Mouse (Mus musculus) left cerebral cortex, adult 2 months (tissue): ENCODE data around the gene Gabbr2. TPM values are rescaled to one million over a fixed set of nuclear protein-coding genes. Genes with fewer than 3 reads are reported as not detected.

Experiments used
- DNase-seq, 2 experiments: peaks; one replicate each; pipeline ENCODE4 v3.0.0; 2021 to 2022; ENCODE audit warnings: low spot score in 2 of 2, mixed read lengths in 1 of 2; ENCODE audit errors: extremely low spot score in 1 of 2
- H3K27ac ChIP-seq: fragments of 200-600 bp; 2 replicates; pipeline ENCODE4 v1.8.1; 2022
- H3K4me3 ChIP-seq: fragments of 200-600 bp; 2 replicates; pipeline ENCODE4 v1.8.1; 2022
- CTCF ChIP-seq: fragments of 200-600 bp; IDR thresholded peaks from 2 replicates; pipeline ENCODE4 v1.8.1; 2022; ENCODE audit warnings: antibody characterized with exemption, mild to moderate bottlenecking, moderate library complexity
- intact Hi-C: fragments of 180-260 bp; cut with DNase I; formaldehyde crosslinking; loops from one replicate; pipeline ENCODE4 v1.15.1; 2025
- total RNA-seq, 2 experiments: library from RNA; stranded (reverse); gene quantifications; 2 replicates each; pipeline ENCODE4 v1.2.3; 2021

Gene Gabbr2
- total RNA-seq, 2 experiments from 2014 or later, result 258 to 266 TPM

DNA sequence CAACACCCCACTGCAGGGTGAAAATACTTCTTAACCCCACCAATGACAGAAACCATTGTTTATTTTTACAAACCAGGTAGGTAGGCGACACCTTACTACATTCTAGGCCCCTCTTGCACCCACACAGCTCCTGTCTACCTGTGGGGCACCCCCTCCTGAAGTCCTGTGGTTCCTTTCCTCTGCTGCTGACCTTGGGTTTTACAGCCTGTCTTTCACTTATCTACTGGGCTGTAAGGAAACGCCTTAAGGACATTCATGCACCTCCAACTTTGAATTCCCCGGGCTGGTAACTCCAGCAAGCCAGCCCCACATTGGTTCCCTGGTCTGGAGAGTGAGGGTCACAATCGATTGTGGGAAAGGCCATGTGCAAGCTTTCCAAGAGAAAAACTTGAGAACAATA is 34.7 kb downstream of the Gabbr2 start:
- TF ChIP-seq CTCF, result no peak
- intact Hi-C loops, result no loop called here
- DNase-seq, result no peak
- Histone ChIP-seq H3K4me3 (no peak overlapping the region), H3K27ac (no peak overlapping the region)

DNA sequence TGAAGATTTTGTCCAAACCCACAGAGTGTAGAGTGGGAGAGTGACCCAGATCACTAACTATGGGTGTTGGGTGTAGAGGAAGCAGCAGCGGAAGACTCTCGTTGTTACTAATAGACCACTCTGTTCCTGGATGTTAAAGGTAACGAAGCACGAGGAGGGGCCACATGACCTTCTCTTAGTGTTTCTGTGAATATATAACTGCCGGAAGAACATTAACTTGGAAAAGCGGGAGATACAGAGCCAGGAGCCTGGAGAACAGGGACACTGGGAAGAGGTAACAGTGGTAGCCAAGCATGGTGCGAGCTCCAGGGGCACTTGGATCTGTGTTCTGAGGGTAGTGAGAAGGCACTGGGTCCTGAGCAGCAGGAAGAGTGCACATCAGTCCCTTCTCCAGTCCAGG is 38.7 kb downstream of the Gabbr2 start:
- DNase-seq, result no peak
- intact Hi-C loops, result no loop called here
- H3K27ac ChIP-seq, result no peak overlapping the region
- no peak for TF ChIP-seq CTCF
- no peak overlapping the region for H3K4me3 ChIP-seq

DNA sequence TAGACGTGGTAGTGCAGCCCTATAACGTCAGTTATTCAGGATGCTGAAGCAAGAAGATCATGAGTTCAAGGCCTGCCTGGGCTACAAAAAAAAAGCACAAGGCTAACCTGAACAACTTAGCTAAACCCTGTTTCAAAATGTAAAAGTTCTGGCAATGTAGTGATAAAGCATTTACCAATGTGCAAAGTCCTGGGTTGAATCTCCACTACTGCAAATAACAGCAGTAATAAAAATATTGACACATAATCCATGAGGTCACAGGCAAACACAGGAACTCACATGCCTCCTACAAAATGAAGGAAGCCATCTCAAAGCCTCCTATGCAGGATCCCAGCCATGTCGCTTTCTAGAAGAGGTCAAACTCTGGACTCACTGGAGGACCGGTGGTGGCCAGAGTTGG is 39.1 kb downstream of the Gabbr2 start:
- intact Hi-C loops, result no loop called here
- TF ChIP-seq CTCF, result no peak
- DNase-seq, result no peak
- H3K27ac ChIP-seq, result no peak overlapping the region
- no peak overlapping the region for H3K4me3 ChIP-seq

DNA sequence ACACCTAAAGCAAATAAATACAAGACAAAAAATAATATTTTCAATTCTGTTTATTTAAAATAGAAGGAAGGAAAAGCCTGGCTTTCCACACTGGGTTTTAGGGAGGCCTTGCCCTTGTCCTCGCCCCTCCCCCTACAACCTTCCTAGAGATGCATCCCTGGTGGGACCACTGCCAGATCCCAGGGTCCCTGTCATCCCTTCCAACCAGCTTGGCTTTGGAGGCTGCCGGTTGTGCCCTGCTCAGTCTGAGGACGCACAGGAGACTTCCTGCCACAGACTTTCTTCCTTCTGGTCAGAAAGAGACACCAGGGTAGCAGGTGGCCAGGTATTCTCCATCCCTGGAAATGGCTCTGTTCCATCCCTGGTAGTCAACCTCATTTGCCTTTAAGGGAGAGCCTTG is 57.4 kb downstream of the Gabbr2 start:
- Histone ChIP-seq H3K4me3 (no peak overlapping the region), H3K27ac (no peak overlapping the region)
- DNase-seq, result no peak
- intact Hi-C loops, result no loop called here
- TF ChIP-seq CTCF, result no peak

DNA sequence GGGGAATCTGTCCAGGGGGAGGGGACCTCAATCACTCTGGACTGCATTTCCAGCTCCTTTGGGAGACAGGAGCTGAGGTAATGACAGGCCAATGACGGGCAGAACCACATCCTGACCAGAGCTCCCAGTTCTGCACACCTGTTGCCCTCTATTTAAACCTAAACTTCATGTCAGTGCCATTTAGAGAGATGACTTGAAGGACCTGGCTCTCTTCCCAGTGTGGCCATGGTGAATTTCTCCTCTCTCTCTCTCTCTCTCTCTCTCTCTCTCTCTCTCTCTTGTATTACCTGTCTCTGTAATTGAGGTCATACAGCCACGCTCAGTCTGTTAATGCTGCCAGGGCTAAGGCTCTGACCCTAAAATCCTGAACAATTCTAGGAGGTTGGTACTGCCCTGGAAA is 58.1 kb downstream of the Gabbr2 start:
- H3K27ac ChIP-seq, result no peak overlapping the region
- H3K4me3 ChIP-seq, result no peak overlapping the region
- intact Hi-C loops, result no loop called here
- DNase-seq, result no peak
- no peak for TF ChIP-seq CTCF

- Histone ChIP-seq H3K27ac (no peak overlapping the region), H3K4me3 (no peak overlapping the region)
- intact Hi-C loops, result no loop called here
- DNase-seq, result no peak
- no peak for TF ChIP-seq CTCF
Observed at GRCm38 (mm10) chr4:46931706-46932397, 59.8 kb downstream of the Gabbr2 start.

DNA sequence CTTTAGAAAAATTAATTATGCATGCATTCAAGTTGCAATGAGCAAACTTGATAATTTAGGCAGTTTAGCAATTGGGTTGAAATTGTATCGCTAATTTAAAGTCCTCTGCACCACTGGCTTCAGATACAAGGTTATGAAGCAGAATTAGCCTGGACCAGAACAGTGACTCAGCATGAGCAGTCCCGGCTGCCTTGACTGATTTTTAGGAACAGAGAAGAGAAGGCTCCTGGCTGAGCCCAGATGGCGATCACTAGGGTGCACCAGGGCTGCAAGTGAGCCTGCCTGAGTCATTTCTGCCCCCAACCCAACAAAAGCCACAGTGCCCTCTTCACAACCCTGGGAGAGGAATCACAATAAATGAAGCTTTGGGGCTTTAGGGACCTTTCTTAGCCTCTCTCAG is 63.6 kb downstream of the Gabbr2 start:
- no peak for DNase-seq
- no peak for TF ChIP-seq CTCF
- Histone ChIP-seq H3K4me3 (no peak overlapping the region), H3K27ac (peak overlapping the region; percentile 62)
- intact Hi-C loops, result no loop called here

DNA sequence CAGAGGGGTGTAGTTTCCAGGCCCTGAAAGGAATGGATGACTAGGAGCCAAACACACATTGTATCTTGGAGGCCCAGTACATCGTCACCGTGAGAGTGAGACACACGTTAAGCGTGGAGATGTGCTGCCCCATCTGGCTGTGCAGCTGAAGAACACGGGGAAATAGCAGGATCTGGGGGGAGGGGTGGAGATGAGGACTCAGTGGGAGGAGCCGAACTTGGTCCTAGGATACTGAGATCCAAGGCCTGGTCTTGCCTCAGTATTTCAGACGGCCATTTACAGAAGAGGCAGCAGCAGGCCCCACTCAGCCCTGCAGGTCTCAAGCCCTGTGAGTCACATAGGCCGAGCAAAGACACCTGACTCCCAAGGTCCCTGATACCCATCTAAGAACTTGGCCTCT is 72.5 kb downstream of the Gabbr2 start:
- Histone ChIP-seq H3K4me3 (no peak overlapping the region), H3K27ac (peak overlapping the region; percentile 66)
- peak; percentile 46 to 56 for DNase-seq
- intact Hi-C loops, result no loop called here
- peak; percentile 29 for TF ChIP-seq CTCF

DNA sequence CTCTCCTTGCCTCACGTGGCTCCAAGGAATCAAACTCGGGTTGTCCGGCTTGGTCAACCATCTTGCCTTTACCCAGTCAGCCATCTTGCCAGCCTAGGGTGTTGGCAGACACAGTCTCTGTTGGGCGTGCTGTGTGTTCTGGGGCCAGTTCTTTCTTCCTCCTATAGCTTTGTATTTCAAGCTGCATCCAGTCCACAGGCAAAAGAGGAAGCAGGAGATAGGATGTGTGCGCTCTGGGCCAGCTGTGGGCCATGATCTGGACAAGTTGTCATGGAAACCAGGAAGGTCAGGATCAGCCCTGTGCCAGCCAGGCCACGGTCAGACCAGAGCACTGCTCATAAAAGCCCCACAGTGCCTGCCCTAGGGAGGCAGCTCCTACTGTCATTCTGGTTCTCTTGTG is 74.9 kb downstream of the Gabbr2 start:
- intact Hi-C loops, result no loop called here
- TF ChIP-seq CTCF, result no peak
- no peak overlapping the region for H3K4me3 ChIP-seq
- H3K27ac ChIP-seq, result no peak overlapping the region
- no peak for DNase-seq

DNA sequence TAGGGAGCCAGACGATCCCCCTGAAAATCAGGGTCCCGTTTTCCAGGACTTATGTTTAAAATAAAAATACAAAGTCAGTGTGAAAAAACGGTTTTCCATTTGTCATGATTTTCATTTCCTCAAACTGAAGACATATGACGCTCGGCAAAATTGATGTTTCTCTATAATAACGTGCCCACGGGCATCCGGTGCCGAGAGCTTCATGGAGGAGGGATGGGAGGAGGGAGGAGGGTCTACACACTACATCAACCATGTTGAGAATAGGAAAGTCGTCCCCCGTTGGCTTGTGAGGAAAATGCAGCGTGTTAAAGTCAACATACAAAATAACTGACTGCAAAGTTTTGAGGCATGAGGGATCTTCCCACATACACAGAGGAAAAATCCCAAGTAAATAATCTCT is 75.7 kb downstream of the Gabbr2 start:
- intact Hi-C loops, result no loop called here
- Histone ChIP-seq H3K4me3 (no peak overlapping the region), H3K27ac (no peak overlapping the region)
- DNase-seq, result no peak
- TF ChIP-seq CTCF, result no peak

- no peak for TF ChIP-seq CTCF
- Histone ChIP-seq H3K27ac (no peak overlapping the region), H3K4me3 (no peak overlapping the region)
- DNase-seq, result no peak
- intact Hi-C loops, result no loop called here
Observed at GRCm38 (mm10) chr4:46915476-46915875, 76.2 kb downstream of the Gabbr2 start.

DNA sequence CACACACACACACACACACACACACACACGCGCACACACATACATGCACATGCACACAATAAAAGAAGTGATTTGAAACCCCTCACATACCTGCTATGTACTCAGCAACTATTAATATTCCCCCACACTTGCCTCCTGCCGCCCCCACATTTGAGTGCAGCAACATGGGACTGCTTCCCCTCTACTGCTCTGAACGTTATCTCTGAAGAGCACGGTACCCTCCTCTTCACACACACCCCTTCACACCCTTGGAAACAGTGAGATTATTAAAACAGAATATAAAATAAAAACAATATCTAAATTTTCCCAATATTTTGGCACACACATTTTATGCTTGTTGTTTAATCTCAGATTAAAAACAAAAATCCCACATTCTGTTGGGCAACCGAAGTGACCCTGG is 77.1 kb downstream of the Gabbr2 start:
- DNase-seq, result no peak
- no peak for TF ChIP-seq CTCF
- H3K4me3 ChIP-seq, result no peak overlapping the region
- H3K27ac ChIP-seq, result no peak overlapping the region
- intact Hi-C loops, result no loop called here

DNA sequence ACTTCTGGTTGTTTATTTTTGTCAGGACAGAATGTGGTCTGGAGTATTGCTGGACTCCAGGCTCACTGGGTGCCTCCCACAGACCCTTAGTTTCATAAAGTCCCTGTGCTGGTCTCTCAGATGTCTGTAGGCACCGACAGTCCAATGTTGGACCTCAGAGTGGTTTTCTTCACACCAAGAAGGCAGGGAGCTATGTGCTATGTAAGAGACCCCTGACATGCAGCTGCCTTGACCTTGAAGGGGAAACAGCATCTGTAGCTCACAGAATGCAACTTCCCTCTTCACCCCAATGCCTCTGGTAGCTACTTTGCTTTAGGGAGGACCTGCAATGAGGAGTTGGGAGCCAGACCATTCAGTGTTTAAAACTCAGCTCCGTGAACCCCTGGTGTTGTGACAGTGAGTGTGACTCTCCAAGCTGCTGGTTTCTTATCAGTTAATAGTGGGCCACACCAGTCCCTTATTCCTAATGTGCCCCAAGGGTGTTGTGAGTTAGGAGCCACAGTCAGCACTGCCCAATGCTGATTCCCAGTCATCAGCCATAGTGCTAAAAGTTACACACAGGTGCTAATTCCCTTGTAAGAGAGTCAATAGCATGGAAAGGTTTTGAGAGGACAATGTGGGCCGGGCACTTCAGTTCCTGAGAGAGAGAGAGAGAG is 85.5 kb downstream of the Gabbr2 start:
- no peak for TF ChIP-seq CTCF
- no peak overlapping the region for H3K27ac ChIP-seq
- intact Hi-C loops, result no loop called here
- H3K4me3 ChIP-seq, result no peak overlapping the region
- no peak for DNase-seq
